Mouse (Mus musculus) forebrain, embryonic 10.5 days (tissue): ENCODE data around the gene Sult1c2. TPM values are rescaled to one million over a fixed set of nuclear protein-coding genes. Genes with fewer than 3 reads are reported as not detected.
"Not testable (repeated sequence)": the region's sequence is repeated elsewhere in the genome, so short reads cannot be mapped to it uniquely, and the experiment has no call there.

Source experiments
- DNase-seq: peaks from one replicate; pipeline ENCODE4 v3.0.0-alpha.2; 2017; ENCODE audit warnings: low spot score; ENCODE audit errors: extremely low spot score
- H3K27ac ChIP-seq: fragments of 300-500 bp; sonication (generic); 2 replicates; pipeline ENCODE4 v1.5.1; 2016; ENCODE audit warnings: mild to moderate bottlenecking
- H3K27me3 ChIP-seq: fragments of 300-500 bp; sonication (generic); 2 replicates; pipeline ENCODE4 v1.6.1; 2016; ENCODE audit warnings: mild to moderate bottlenecking; ENCODE audit not compliant: poor library complexity, severe bottlenecking
- H3K36me3 ChIP-seq: fragments of 300-500 bp; sonication (generic); replicated peaks from 2 replicates; pipeline ENCODE4 v1.6.1; 2016; ENCODE audit warnings: mild to moderate bottlenecking, moderate library complexity
- H3K4me1 ChIP-seq: fragments of 300-500 bp; sonication (generic); 2 replicates; pipeline ENCODE4 v1.6.1; 2016
- H3K4me3 ChIP-seq: fragments of 300-500 bp; sonication (generic); 2 replicates; pipeline ENCODE4 v1.5.1; 2016; ENCODE audit warnings: mild to moderate bottlenecking, moderate library complexity
- H3K9me3 ChIP-seq: fragments of 300-500 bp; sonication (generic); 2 replicates; pipeline ENCODE4 v1.6.1; 2016; ENCODE audit warnings: mild to moderate bottlenecking, moderate library complexity
- WGBS: fragments of 180-500 bp; shearing (Covaris S2); methylation state at CpG from one replicate; pipeline ENCODE4 v1.1.7; 2016; 5-methylcytosine and 5-hydroxymethylcytosine counted together
- polyA plus RNA-seq: library from polyadenylated mRNA; unstranded; fragments of >200 nt; fragmentation: Nextera tagmentation; extraction: Ambion mirVana; gene quantifications from 2 replicates; pipeline ENCODE4 v1.2.1, GENCODE M21; 2016

The Sult1c2 gene
- polyA plus RNA-seq = not detected in 2 replicates

DNA sequence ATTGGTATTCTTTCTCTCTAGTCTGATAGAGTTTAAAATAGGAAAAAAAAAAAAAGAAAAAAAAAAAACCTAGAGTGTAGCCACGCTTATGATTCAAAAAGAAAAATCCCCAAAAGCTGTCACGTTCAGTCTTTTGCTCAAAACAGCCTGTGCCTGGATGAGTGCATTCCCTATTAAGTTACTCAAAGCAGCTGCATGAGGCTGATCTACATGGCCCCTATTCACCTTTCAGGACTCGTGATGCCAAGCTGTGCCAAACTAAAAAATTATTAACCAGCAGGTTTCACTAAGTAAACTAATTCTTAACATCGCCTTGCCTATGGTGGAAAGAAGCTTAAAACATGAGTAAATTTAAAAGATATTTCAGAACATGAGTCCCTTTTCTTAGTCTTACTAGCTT is at the start of gene Sult1c2:
Gene Sult1c2, minus strand, starts transcription at position 134 of the 400 bp plus-strand sequence.
- Histone ChIP-seq H3K9me3 (no peaks in the 10 kb centered on the region), H3K4me3 (no peak within 1 kb of the TSS), H3K27me3 (no peaks in the 10 kb centered on the region), H3K36me3 (no peaks in the 10 kb centered on the region), H3K4me1 (no peaks in the 10 kb centered on the region), H3K27ac (no peak within 1 kb of the TSS)
- 90% methylated on average over 4 of the region's 4 CpGs for WGBS
- no peak for DNase-seq

DNA sequence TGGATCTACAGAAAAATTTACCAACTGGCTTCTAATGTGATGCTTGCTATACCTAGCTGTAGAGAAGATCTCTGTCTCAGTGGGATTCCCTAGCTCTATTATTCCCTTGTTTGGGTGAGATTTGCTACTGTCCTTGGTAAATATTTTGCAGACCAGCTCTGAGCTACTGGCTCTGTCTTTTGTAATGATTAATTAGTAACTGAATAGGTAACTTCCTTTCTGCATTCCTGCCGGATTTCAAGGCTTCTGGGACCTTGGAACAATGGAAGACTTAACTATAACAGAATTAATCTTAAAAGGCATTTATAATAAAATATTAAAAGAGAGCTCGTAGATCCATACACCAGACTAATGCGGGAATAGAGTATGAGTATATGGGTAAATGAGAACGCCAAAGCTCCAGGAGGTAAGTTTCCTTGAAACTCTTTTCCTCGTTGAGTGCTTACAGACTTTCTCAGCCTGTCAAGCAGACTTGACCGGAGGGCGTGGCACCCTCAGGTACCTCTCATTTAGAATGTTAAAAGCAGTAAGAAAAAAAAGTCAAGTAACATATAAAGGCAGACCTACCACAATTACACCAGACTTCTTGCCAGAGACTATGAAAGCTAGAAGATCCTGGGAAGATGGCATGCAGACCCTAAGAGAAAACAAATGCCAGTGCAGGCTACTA is 33.0 kb upstream of the Sult1c2 start:
- not testable (repeated sequence) for H3K27me3 ChIP-seq, H3K4me1 ChIP-seq, DNase-seq, H3K27ac ChIP-seq, H3K4me3 ChIP-seq, H3K36me3 ChIP-seq
- WGBS = 87% methylated on average over 7 of the region's 7 CpGs
- peaks cover 18% of the 10 kb centered on the region for H3K9me3 ChIP-seq

DNA sequence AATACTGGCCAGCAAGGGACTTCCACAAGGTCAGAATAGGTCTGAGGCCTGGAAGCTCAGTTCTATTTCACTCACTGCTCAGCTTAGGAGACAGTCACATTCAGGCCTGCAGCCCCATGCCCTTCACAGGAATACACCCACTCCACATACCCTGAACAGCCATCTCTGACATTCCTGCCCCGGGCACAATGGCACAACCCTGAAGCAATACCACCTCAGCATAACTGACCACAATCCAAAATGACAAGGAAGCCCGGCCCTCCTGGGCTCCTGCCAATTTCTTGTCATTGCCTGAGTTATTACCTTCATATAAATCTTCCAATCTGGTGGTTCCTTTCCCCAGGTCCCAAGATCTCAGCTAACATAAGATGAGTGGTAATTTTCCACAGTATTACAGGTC is 28.3 kb upstream of the Sult1c2 start:
- Histone ChIP-seq H3K4me3 (no peak overlapping the region), H3K36me3 (no peaks in the 10 kb centered on the region), H3K27me3 (no peaks in the 10 kb centered on the region), H3K9me3 (no peaks in the 10 kb centered on the region), H3K4me1 (no peaks in the 10 kb centered on the region), H3K27ac (no peak overlapping the region)
- DNase-seq = no peak
- 87% methylated on average over 2 of the region's 2 CpGs for WGBS

DNA sequence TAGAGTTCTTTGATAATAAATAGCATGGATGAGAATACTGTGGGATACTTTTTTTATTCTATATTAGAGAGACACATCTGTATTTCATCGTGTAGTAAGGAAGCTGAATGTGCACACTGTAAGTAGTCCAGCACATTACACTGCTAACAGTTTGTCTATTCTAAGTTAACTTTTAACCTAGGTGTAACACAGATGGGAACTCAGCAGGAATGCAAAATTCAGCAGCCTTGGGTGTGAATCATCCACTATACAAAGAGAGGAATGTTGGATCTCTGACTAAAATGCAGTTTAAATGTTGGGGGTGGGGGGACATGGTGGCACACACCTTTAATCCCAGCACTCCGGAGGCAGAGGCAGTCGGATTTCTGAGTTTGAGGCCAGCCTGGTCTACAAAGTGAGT is 26.1 kb upstream of the Sult1c2 start:
- Histone ChIP-seq H3K36me3 (no peaks in the 10 kb centered on the region), H3K27ac (no peak overlapping the region), H3K4me3 (no peak overlapping the region), H3K9me3 (no peaks in the 10 kb centered on the region), H3K4me1 (no peaks in the 10 kb centered on the region), H3K27me3 (no peaks in the 10 kb centered on the region)
- WGBS = 89% methylated on average over 3 of the region's 3 CpGs
- no peak for DNase-seq

DNA sequence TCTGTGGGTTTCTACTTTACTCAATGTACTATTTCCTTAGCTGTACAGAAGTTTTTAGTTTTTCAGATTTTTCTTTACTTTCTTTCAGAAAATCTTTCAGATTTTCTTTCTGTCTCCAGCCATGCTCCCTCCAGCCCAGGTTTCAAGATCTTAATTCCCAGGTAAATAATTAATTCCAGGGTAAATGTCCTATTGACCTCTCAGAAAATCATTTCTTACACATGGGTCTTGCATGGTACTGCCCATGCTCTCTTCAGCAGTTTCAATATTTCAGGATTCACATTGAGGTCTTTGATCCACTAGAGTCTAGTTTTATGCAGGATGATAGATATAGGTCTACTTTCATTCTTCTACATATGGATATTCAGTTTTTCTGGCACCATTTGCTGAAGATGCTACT is 23.8 kb upstream of the Sult1c2 start:
- H3K4me3 ChIP-seq = no peak overlapping the region
- H3K27ac ChIP-seq = no peak overlapping the region
- no peaks in the 10 kb centered on the region for H3K9me3 ChIP-seq
- no peaks in the 10 kb centered on the region for H3K27me3 ChIP-seq
- no peaks in the 10 kb centered on the region for H3K36me3 ChIP-seq
- no peak for DNase-seq
- no peaks in the 10 kb centered on the region for H3K4me1 ChIP-seq

DNA sequence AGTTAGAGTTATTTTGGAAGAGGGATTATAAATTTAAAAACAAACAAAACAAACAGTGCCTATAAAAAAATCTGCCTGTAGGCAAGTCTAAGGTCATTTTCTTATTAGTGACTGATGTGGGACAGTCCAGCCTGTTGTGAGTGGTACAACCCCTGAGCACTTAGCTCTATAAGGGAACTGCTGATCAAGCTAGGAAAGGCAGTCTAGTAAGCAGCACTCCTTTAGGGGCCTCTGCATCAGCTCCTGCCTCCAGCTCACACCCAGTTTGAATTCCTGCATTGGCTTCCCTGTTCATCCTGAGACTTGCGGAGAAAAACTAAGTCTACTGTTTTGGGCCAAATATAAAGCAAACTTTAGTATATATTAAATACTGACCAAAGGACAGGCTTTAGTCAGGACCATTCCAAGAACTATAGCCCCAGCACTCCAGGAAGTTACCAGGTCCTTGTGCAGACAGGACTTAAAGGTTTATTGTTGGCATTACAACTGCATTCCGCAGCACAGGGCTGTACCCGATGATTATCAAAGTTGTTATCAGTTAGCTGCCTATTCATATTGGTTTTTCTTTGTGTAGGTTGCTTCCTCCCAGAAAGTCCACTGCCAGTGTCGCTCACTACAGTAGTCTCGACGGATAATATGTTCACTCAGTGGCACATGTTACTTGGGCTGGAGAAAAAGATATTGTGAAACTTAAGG is 19.3 kb upstream of the Sult1c2 start:
- Histone ChIP-seq H3K9me3 (no peaks in the 10 kb centered on the region), H3K27ac (no peak overlapping the region), H3K27me3 (no peaks in the 10 kb centered on the region), H3K4me1 (no peaks in the 10 kb centered on the region), H3K36me3 (no peaks in the 10 kb centered on the region), H3K4me3 (no peak overlapping the region)
- DNase-seq = no peak
- WGBS = 89% methylated on average over 6 of the region's 6 CpGs

DNA sequence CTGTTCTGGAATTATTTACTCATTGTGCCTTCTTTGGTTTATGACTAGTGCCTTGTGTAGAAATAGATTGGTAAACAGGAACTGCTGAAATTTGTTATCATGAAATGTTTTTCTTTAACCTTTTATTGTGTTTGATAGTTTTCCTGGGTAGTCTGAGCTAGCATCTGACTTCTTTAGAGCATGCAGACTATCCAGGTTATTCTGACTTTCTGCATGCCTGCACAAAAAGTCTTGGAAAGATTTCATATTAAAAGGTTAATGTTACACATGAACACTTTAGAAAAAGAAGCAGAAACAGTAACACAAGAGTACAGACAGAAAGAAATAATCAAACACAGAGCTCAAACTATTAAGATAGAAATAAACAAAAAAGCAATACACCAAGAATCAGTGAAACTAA is 14.4 kb upstream of the Sult1c2 start:
- H3K9me3 ChIP-seq = no peaks in the 10 kb centered on the region
- no peaks in the 10 kb centered on the region for H3K36me3 ChIP-seq
- H3K27me3 ChIP-seq = no peaks in the 10 kb centered on the region
- no peak for DNase-seq
- no peaks in the 10 kb centered on the region for H3K4me1 ChIP-seq
- no peak overlapping the region for H3K27ac ChIP-seq
- no peak overlapping the region for H3K4me3 ChIP-seq

DNA sequence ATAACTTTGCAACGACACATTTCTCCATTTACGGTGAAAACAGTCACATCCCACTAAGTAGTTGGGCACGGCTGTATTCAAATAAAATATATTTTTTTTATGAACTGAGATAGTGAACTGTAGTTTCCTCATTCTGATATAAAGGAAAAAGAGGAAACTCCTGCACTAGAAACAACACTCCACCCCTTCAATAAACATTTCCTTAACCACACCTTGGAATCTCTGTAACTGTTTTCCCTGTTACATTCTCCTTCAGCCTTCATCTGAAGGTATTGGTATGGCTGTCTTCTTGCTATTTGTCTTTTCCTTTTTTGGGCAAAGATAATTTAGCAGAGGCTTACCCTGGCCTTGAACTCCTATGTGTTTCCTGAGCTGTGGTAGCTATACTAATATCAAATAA is 8.9 kb upstream of the Sult1c2 start:
- 95% methylated on average over 3 of the region's 3 CpGs for WGBS
- no peak overlapping the region for H3K27ac ChIP-seq
- no peaks in the 10 kb centered on the region for H3K4me1 ChIP-seq
- no peaks in the 10 kb centered on the region for H3K9me3 ChIP-seq
- H3K27me3 ChIP-seq = no peaks in the 10 kb centered on the region
- H3K36me3 ChIP-seq = no peaks in the 10 kb centered on the region
- no peak overlapping the region for H3K4me3 ChIP-seq
- DNase-seq = no peak

DNA sequence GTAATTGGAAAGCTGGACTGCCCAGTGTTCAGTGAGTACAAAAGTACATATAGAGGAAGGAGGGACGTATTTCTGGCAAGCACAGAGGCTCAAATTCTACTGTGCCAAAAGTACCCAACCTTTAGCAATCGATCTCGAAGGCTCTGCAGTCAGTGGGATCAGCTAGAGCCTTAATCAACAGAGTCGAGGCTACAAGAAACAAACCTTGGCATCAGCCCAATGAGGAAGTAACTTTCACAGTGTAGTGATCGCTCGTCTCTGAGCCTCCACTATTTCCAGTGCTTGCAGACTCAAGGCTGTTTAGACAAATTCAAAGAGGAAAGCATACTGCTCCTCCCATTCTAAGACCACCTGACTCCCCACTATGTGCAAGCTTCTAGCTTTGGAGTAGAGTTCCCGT is 343 bp downstream of the Sult1c2 start:
- Histone ChIP-seq H3K27ac (no peak overlapping the region), H3K36me3 (no peaks in the 10 kb centered on the region), H3K27me3 (no peaks in the 10 kb centered on the region), H3K9me3 (no peaks in the 10 kb centered on the region), H3K4me1 (no peaks in the 10 kb centered on the region), H3K4me3 (no peak overlapping the region)
- DNase-seq = no peak
- 88% methylated on average over 7 of the region's 7 CpGs for WGBS

DNA sequence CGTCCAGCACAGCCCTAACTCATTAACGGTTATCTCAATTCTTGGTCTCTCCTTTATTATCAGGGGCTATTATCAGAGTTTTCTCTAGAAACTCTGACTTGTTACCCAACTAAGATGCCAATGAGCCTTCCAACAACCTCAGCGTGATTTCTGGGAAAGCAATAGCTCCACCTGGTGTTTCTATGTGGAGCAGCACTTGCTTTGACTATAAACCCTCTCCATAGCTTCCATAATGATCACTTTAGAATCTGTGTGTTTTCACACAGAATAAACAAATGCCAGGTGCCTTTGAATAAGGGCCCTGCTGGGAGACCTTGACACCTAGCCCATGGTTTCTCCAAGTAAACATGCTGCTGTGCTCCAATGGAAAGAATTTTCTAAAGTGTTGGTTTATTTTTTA is 12.8 kb downstream of the Sult1c2 start:
- H3K36me3 ChIP-seq = no peaks in the 10 kb centered on the region
- H3K4me3 ChIP-seq = no peak overlapping the region
- DNase-seq = no peak
- no peaks in the 10 kb centered on the region for H3K27me3 ChIP-seq
- H3K27ac ChIP-seq = no peak overlapping the region
- WGBS = 62% methylated on average over 3 of the region's 3 CpGs
- peaks cover 13% of the 10 kb centered on the region for H3K9me3 ChIP-seq
- H3K4me1 ChIP-seq = no peaks in the 10 kb centered on the region

DNA sequence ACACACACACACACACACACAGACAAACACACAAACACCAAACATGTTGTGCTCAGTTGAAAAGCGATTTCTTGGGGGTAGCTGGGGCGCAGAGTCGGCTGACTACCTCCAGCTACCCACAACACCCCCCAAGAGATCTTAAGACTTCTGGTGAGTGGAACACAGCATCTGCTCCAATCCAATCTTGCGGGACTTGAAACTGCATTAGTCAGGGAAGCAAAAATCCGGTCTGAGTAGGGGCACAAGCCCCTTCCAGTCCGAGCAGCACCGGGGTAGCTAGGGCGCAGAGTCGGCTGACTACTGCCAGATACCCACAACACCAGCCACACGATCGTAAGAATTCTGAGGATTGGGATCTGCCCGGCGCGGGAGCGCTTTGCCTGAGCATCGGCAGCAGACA is 42.2 kb downstream of the Sult1c2 start:
- H3K27me3 ChIP-seq, DNase-seq, H3K4me3 ChIP-seq, H3K4me1 ChIP-seq, H3K27ac ChIP-seq, H3K9me3 ChIP-seq, H3K36me3 ChIP-seq: not testable (repeated sequence)
- 87% methylated on average over 16 of the region's 16 CpGs for WGBS

DNA sequence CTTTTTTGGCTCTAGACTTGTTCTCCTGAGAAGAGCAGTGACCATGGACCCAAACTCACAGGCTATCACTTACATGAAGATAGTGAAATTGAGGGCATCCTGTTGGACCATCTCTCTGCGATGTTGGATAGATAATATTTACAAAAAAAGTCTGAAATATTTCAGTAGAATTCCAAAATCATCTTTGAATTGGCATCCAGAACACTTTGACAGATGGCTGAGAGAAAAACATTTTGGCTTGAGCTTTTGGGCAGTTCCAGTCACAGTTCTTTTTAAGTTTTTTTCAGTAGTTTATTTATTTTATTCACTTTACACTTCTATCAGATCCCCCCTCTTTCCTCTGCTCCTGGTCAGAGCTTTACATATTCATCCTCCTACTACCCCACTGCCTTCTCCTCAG is 62.8 kb downstream of the Sult1c2 start:
- H3K4me3 ChIP-seq = no peak overlapping the region
- H3K36me3 ChIP-seq = no peaks in the 10 kb centered on the region
- no peaks in the 10 kb centered on the region for H3K27me3 ChIP-seq
- H3K9me3 ChIP-seq = no peaks in the 10 kb centered on the region
- H3K4me1 ChIP-seq = no peaks in the 10 kb centered on the region
- no peak overlapping the region for H3K27ac ChIP-seq
- WGBS = 83% methylated on average over 1 of the region's 1 CpGs
- DNase-seq = no peak
